Mouse (Mus musculus) heart, postnatal 0 days (tissue): Measurements from ENCODE around the gene Ubxn11.

Experiments
- CTCF ChIP-seq: IDR thresholded peaks from 2 replicates; pipeline ENCODE4 v1.5.1; 2016; ENCODE audit warnings: antibody characterized with exemption, control low read depth, low read depth
- EP300 ChIP-seq: IDR thresholded peaks from 2 replicates; pipeline ENCODE4 v1.6.1; 2016; ENCODE audit warnings: antibody characterized with exemption, low read depth

GRCm38 (mm10) chr4:134106105-134106504 is 3.7 kb downstream of the Ubxn11 start:
- TF ChIP-seq CTCF (no peak), EP300 (no peak)
